Mouse (Mus musculus): ENCODE measurements at regions not wholly inside any gene's neighbourhood (a gene's known extent, or its start where the extent isn't known, plus 50 kb on each side); places are given as distances from the start of the nearest gene placed in this dataset.

DNA sequence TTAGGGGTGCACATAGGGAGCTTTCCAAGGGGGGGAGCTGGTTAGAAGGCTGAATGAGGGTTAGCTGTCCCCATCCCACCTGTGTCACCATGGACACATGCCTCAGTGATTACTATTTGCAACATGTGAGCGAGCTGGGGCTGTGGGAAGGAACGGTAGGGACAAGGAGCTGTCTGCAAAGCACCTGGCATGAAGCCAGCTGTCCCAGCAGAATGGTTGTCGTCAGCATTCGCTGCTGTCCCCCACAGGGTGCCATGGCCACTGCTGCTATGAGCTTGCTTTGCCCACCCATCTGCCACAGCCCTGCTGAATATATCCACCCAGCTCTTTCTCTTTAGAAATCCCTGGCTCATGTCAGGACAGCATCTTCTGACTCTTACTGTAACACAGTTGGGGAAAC, 96.8 kb upstream of the Gm26897 start:
- no peak for TF ChIP-seq POLR2A (IDR thresholded peaks at IDR 0.05; ENCODE audit: borderline replicate concordance, insufficient read depth, low read length)
- no peak for TF ChIP-seq CTCF (IDR thresholded peaks at IDR 0.05; ENCODE audit: borderline replicate concordance, insufficient read depth, low read depth, low read length)
